Mouse (Mus musculus) heart, embryonic 12.5 days (tissue): ENCODE data around the gene H2afy2. TPM values are rescaled to one million over a fixed set of nuclear protein-coding genes. Genes with fewer than 3 reads are reported as not detected.

Experiments used
- ATAC-seq: fragments of 200-750 bp; cut with Nextera tagmentation; 2 replicates; pipeline ENCODE4 v1.8.0; 2017; ENCODE audit warnings: moderate TSS enrichment, moderate library complexity; ENCODE audit not compliant: insufficient number of reproducible peaks, low FRiP score
- H3K27ac ChIP-seq: fragments of 300-500 bp; sonication (generic); 2 replicates; pipeline ENCODE4 v1.5.1; 2016; ENCODE audit warnings: mild to moderate bottlenecking, moderate library complexity; ENCODE audit not compliant: poor library complexity, severe bottlenecking
- H3K27me3 ChIP-seq: fragments of 300-500 bp; sonication (generic); replicated peaks from 2 replicates; pipeline ENCODE4 v1.6.1; 2016; ENCODE audit warnings: mild to moderate bottlenecking, moderate library complexity
- H3K36me3 ChIP-seq: fragments of 300-500 bp; sonication (generic); 2 replicates; pipeline ENCODE4 v1.6.1; 2016; ENCODE audit warnings: mild to moderate bottlenecking, moderate library complexity
- H3K4me1 ChIP-seq: fragments of 300-500 bp; sonication (generic); replicated peaks from 2 replicates; pipeline ENCODE4 v1.6.1; 2016; ENCODE audit warnings: mild to moderate bottlenecking
- H3K4me2 ChIP-seq: fragments of 300-500 bp; sonication (generic); 2 replicates; pipeline ENCODE4 v1.6.1; 2016; ENCODE audit warnings: mild to moderate bottlenecking, moderate library complexity
- H3K4me3 ChIP-seq: fragments of 300-500 bp; sonication (generic); 2 replicates; pipeline ENCODE4 v1.5.1; 2016; ENCODE audit warnings: mild to moderate bottlenecking
- H3K9ac ChIP-seq: fragments of 300-500 bp; sonication (generic); 2 replicates; pipeline ENCODE4 v1.6.1; 2016; ENCODE audit warnings: mild to moderate bottlenecking, moderate library complexity
- H3K9me3 ChIP-seq: fragments of 300-500 bp; sonication (generic); replicated peaks from 2 replicates; pipeline ENCODE4 v1.6.1; 2016; ENCODE audit warnings: mild to moderate bottlenecking, moderate library complexity
- WGBS: fragments of 180-500 bp; shearing (Covaris S2); methylation state at CpG from one replicate; pipeline ENCODE4 v1.1.7; 2016; 5-methylcytosine and 5-hydroxymethylcytosine counted together
- polyA plus RNA-seq: library from polyadenylated mRNA; unstranded; fragments of >200 nt; fragmentation: Nextera tagmentation; extraction: Ambion mirVana; gene quantifications from 2 replicates; pipeline ENCODE4 v1.2.1, GENCODE M21; 2016

The H2afy2 gene
- polyA plus RNA-seq, 1 experiment from 2014 or later: 72.7 TPM

DNA sequence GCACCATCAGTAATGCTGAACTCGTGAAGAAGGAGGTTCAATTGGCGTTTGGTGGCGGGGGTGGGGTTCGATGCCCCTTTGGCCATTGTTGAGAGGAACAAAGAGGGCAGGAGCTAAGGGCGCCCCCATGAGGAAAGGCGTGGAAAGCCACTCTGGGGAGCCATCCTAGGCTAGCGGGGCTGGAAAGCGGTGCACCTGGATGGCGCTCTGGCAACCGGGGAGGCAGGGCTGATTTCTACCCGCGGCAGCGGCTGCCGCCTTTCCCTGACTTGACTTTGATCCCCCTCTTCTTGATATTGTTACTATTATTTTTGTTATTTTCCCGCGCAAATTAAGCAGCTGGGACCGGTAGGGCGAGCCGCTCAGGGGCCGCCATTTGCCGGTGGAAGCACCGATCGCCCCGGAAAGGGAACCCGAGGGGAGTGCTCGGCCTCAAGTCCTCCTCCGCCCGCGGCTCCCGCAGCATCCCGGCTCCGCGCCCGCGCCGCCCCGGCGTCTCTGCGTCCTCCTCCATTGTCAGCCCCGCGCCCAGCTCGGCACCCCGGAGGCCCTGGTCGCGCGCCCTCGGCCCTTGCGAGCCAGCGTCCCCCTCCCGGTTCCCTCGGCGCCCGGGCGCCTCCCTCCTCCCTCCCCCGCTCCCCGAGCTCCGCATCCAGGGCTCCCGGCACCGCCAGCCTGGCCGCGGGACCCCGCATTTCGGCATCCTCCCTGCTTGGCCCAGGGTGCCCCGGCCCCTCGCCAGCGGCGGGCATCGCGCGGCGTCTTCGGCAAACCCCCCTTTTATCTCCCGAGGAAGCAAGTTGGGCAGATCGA lies 942 bp downstream of the H2afy2 start:
- H3K9ac ChIP-seq: peak overlapping the region; percentile 91
- peaks cover 22% of the 10 kb centered on the region for H3K4me1 ChIP-seq
- H3K27me3 ChIP-seq: no peaks in the 10 kb centered on the region
- peak overlapping the region; percentile 80 for H3K4me2 ChIP-seq
- H3K4me3 ChIP-seq: peak overlapping the region; percentile 84
- ATAC-seq: peak; percentile 37
- WGBS: under 1% methylated on average over 71 of the region's 74 CpGs
- H3K36me3 ChIP-seq: no peaks in the 10 kb centered on the region
- peak overlapping the region; percentile 85 for H3K27ac ChIP-seq
- no peaks in the 10 kb centered on the region for H3K9me3 ChIP-seq

DNA sequence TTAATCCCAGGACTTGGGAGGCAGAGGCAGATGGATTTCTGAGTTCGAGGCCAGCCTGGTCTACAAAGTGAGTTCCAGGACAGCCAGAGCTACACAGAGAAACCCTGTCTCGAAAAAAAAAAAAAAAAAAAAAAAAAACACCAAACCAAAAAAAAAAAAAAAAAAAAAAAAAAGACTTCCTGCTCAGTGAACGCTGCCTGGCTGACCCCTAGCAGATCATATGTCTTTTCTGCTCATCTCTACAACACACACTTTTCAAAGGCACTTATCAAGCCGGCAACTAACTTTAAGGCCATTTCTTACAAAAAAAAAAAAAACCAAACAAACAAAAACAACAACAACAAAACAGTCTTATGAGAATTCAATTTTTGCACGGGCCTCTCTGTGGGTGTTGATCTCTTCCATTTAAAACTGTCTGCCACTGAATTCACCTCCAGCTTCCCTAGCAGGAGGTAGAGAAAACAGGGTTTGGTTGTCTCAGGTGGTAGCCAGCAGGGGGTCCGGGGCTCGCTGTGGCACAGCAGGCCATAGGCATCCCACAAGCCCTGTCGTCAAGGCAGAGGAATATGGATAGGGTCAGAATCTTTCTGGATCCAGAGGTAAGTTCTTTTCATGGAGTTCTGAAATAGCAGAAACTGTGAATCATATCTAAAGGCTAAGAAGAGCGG lies 2.4 kb downstream of the H2afy2 start:
- Histone ChIP-seq H3K27me3 (no peaks in the 10 kb centered on the region), H3K4me3 (no peak overlapping the region), H3K27ac (no peak overlapping the region), H3K9me3 (no peaks in the 10 kb centered on the region), H3K36me3 (no peaks in the 10 kb centered on the region), H3K4me1 (peaks cover 16% of the 10 kb centered on the region), H3K9ac (peak overlapping the region; percentile 91; the same call in 1 of the 2 replicates), H3K4me2 (no peak overlapping the region)
- 27% methylated on average over 9 of the region's 9 CpGs for WGBS
- no peak for ATAC-seq

DNA sequence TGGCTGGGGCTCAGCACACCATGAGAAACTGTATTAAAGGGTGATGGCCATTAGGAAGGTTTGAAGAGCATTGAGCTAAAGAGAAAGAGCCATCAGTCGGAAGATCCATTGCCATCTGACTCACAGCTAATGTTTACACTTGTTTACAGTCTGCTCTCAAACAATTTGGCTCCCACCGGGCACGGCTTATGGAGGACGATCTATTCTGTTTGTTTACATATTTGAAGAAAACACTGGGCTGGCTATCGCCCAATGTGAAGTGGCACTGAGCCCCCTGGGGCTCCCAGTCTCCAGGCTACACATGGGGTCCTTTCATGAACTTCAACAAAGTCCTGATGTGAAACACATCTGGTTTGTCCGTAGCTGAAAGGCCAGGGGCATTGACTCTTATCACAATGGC lies 17.1 kb downstream of the H2afy2 start:
- 61% methylated on average over 6 of the region's 6 CpGs for WGBS

DNA sequence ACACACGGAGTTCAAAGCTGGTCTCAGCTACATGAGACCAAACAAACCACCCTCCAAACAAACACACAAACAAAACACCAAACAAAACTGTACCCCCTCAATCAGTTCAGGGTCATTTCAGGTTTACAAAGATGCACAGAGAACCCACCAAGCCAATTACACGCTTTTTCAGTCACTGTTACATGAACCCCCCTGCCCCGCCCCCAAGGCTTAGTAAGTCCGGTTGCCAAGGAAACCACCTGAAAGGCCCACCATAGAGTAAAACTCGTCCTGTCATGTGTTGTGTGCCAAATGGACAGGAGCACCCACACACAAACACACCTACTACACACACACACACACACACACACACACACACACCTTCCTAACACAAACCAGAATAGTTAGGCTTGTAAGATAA lies 18.4 kb downstream of the H2afy2 start:
- H3K27ac ChIP-seq: no peak overlapping the region
- no peaks in the 10 kb centered on the region for H3K27me3 ChIP-seq
- no peak for ATAC-seq
- no peak overlapping the region for H3K4me3 ChIP-seq
- H3K9ac ChIP-seq: 0 out of 2 replicates have a peak overlapping the region, but pooled peaks have one; percentile 9
- no peak overlapping the region for H3K4me2 ChIP-seq
- H3K4me1 ChIP-seq: peaks cover 15% of the 10 kb centered on the region
- 69% methylated on average over 5 of the region's 5 CpGs for WGBS
- H3K36me3 ChIP-seq: no peaks in the 10 kb centered on the region
- no peaks in the 10 kb centered on the region for H3K9me3 ChIP-seq

More for the DNA sequence above, 17.1 kb downstream of the H2afy2 start:
- ATAC-seq: no peak
- Histone ChIP-seq H3K4me2 (no peak overlapping the region), H3K27me3 (no peaks in the 10 kb centered on the region), H3K9ac (no peak overlapping the region), H3K27ac (no peak overlapping the region), H3K9me3 (no peaks in the 10 kb centered on the region), H3K36me3 (no peaks in the 10 kb centered on the region), H3K4me1 (peaks cover 15% of the 10 kb centered on the region), H3K4me3 (no peak overlapping the region)

DNA sequence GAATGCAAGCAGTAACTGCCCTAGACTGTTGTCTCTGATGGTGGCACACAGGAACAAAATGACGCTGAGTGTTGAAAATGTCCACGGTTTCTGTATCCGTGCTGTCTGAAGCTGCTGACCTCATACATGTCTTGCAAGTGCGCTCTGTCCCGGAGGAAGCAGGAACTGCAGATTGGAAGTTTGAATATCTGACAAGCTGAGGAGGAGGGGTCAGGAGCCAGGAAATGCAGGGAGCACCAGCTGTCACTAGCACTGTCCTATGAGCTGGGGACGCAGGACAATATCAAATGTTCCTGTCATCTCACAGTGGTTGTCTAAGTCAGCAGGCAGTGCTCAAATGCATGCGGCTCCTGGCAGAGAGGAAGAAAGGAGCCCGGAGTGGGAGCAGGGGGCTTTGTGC lies 19.3 kb downstream of the H2afy2 start:
- ATAC-seq: peak; percentile 47; the same call in 1 of the 2 replicates
- WGBS: 26% methylated on average over 8 of the region's 8 CpGs
- Histone ChIP-seq H3K4me1 (peaks cover 20% of the 10 kb centered on the region), H3K27me3 (no peaks in the 10 kb centered on the region), H3K36me3 (no peaks in the 10 kb centered on the region), H3K27ac (peak overlapping the region; percentile 70), H3K4me3 (peak overlapping the region; percentile 7; the same call in 1 of the 2 replicates), H3K9me3 (no peaks in the 10 kb centered on the region), H3K4me2 (peak overlapping the region; percentile 47), H3K9ac (no peak overlapping the region; the same call in 1 of the 2 replicates)

DNA sequence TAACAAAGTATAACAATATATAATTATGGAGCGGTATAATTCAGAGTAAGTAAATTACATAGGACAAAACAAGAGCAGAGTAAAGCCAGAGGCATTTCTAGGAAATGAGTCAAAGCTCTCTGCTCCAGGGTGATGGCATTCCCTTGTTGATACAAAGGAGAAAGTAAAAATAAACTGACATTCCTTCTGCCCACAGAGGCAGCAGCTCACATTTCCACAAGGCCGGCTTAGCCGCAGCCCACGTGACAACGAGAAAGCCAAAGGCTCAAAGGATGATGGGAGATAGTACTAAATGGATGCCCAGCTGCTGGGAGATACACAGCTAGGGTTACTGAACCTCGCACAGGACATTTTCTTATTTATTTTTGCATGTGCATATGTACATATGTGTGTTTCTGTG lies 24.1 kb downstream of the H2afy2 start:
- Histone ChIP-seq H3K9me3 (no peaks in the 10 kb centered on the region), H3K4me2 (no peak overlapping the region), H3K36me3 (peaks cover 20% of the 10 kb centered on the region), H3K27ac (peak overlapping the region; percentile 82), H3K9ac (no peak overlapping the region), H3K27me3 (no peaks in the 10 kb centered on the region), H3K4me1 (peaks cover 42% of the 10 kb centered on the region), H3K4me3 (no peak overlapping the region)
- WGBS: 20% methylated on average over 6 of the region's 6 CpGs
- peak; percentile 36; the same call in 1 of the 2 replicates for ATAC-seq

DNA sequence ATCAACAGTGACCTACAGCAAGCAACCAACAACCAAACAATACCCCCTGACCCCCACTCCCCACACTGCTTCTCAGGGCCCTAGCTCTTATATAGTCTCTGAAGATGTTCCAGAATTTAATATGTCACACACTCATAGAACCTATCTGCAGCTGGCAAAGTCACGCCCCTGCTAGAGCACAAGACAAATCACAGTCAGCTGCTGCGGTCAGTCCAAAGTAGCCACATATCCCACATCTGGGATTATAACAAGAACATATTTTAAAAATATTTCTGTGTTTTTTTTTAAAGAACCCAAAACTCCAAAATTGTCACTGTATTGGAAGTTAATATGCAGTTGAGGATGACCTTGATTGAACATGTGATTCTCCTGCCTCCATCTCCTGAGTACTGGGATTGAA lies 25.0 kb downstream of the H2afy2 start:
- Histone ChIP-seq H3K9ac (no peak overlapping the region), H3K4me1 (peaks cover 33% of the 10 kb centered on the region), H3K4me2 (no peak overlapping the region), H3K36me3 (peaks cover 27% of the 10 kb centered on the region), H3K27ac (peak overlapping the region; percentile 91), H3K27me3 (no peaks in the 10 kb centered on the region), H3K9me3 (no peaks in the 10 kb centered on the region), H3K4me3 (no peak overlapping the region)
- WGBS: 97% methylated on average over 2 of the region's 2 CpGs
- ATAC-seq: no peak

DNA sequence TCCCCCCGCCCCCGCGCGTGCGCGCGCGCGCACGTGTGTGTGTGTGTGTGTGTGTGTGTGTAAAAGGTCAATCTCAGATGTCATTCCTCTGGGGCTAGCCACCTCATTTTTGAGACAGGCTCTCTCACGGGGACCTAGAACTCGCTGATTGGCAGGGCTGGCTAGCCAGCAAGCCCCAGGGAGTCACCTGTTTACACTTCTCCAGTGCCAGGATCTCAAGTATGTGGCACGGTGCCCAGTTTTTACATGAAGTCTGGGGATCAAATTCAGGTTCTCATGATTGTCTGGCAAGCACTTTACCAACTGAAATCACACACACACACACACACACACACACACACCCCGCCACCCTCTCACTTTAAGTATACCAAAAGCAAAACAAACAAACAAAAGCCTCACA lies 26.9 kb downstream of the H2afy2 start:
- Histone ChIP-seq H3K27me3 (no peaks in the 10 kb centered on the region), H3K9ac (0 out of 2 replicates have a peak overlapping the region, but pooled peaks have one; percentile 16), H3K36me3 (peaks cover 45% of the 10 kb centered on the region), H3K27ac (peak overlapping the region; percentile 49), H3K4me1 (peaks cover 31% of the 10 kb centered on the region), H3K4me2 (no peak overlapping the region), H3K9me3 (no peaks in the 10 kb centered on the region), H3K4me3 (no peak overlapping the region)
- no peak for ATAC-seq
- WGBS: 81% methylated on average over 14 of the region's 14 CpGs

DNA sequence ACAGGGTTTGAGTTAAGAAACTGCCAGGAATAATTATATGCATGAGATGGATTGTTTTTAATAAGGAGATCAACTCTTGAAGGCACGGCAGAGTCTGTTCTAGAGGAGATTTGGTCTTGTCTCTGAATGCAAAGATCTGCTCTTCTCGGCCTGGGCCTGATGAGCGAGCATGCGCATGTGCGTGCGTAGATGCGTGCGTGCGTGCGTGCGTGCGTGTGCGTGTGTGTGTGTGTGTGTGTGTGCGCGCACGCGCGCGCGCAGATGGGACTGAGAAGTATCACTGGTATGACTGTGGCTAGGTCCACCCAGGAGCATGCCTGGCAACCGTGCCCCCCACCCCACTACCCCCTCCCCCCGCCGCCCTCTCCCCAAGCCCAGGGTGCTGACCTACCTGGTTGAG lies 30.9 kb downstream of the H2afy2 start:
- Histone ChIP-seq H3K4me1 (peaks cover 16% of the 10 kb centered on the region), H3K9me3 (no peaks in the 10 kb centered on the region), H3K27ac (no peak overlapping the region), H3K9ac (no peak overlapping the region; the same call in 1 of the 2 replicates), H3K36me3 (peaks cover 80% of the 10 kb centered on the region), H3K4me2 (no peak overlapping the region), H3K4me3 (no peak overlapping the region), H3K27me3 (no peaks in the 10 kb centered on the region)
- no peak for ATAC-seq
- 97% methylated on average over 23 of the region's 23 CpGs for WGBS

DNA sequence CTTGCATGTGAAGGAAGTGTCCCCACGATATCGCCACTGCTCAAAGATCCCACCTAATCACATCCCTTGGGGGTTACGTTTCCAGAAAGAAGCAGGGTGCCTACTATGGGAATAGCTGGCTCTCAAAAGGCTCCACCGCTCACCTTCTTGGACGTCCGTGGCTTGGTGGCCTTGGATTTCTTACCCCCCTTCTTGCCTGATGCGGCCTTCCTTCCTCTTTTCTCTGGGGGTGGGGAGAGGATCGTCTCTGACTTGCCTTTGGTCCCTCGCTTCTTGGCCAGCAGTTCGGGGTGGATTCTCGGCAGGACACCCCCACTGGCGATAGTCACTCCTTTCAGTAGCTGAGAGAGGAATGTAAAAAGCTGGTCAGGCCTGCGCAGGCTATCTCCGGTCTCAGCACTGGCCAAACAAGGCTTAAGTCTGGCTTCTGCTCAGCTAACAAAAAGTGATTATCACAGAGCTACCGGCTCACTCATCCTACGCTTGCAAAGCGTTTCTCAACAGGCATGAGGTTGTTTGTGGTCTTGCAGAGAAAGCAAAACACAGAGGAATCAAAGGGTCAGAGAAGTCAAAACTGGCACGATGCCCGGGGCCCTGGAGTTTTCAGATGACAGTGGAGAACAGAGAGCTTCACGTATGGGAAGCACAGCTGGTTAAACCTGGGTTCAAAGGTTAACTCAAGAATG lies 32.3 kb downstream of the H2afy2 start:
- WGBS: 79% methylated on average over 20 of the region's 20 CpGs
- no peak overlapping the region for H3K4me2 ChIP-seq
- ATAC-seq: no peak
- no peak overlapping the region for H3K4me3 ChIP-seq
- H3K36me3 ChIP-seq: peaks cover 85% of the 10 kb centered on the region
- no peak overlapping the region; the same call in 1 of the 2 replicates for H3K27ac ChIP-seq
- H3K27me3 ChIP-seq: no peaks in the 10 kb centered on the region
- no peak overlapping the region for H3K9ac ChIP-seq
- H3K4me1 ChIP-seq: peaks cover 2% of the 10 kb centered on the region
- no peaks in the 10 kb centered on the region for H3K9me3 ChIP-seq

DNA sequence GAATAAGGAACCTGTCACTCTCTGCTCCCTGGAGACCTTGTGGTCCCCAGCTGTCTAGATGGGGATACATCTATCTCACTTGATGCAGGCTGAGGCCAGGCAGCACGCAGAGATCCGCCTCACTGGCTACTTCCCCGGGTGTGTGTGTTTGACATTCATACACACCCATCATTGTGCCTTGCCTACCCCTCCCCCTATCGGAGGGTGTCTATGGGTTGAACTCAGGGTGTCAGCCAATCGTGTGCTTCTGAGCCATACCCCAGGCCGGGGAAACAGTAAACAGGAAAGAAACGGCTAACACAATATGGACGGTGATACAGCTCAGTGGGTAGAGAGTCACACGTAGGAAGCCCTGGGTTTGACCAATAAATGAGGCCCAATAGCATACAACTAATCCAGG lies 33.9 kb downstream of the H2afy2 start:
- no peak overlapping the region for H3K9ac ChIP-seq
- no peak for ATAC-seq
- H3K4me2 ChIP-seq: no peak overlapping the region
- H3K4me3 ChIP-seq: no peak overlapping the region
- H3K27ac ChIP-seq: no peak overlapping the region; the same call in 1 of the 2 replicates
- H3K4me1 ChIP-seq: no peaks in the 10 kb centered on the region
- peaks cover 5% of the 10 kb centered on the region for H3K9me3 ChIP-seq
- H3K27me3 ChIP-seq: no peaks in the 10 kb centered on the region
- WGBS: 82% methylated on average over 9 of the region's 9 CpGs
- H3K36me3 ChIP-seq: peaks cover 92% of the 10 kb centered on the region
